Mouse (Mus musculus) lung, adult 2 months (tissue): ENCODE data around the gene Zfp709.
"Not testable (repeated sequence)": the region's sequence is repeated elsewhere in the genome, so short reads cannot be mapped to it uniquely, and the experiment has no call there.

ENCODE experiments used
- CTCF ChIP-seq: fragments of 200-500 bp; IDR thresholded peaks from 2 replicates; pipeline ENCODE4 v1.5.1; 2011; ENCODE audit warnings: mild to moderate bottlenecking, low read length, control low read depth; ENCODE audit not compliant: insufficient read depth
- POLR2A ChIP-seq: fragments of 200-500 bp; IDR thresholded peaks from 2 replicates; pipeline ENCODE4 v1.6.1; 2011; ENCODE audit warnings: low read depth, mild to moderate bottlenecking, control low read depth, low read length, borderline replicate concordance; ENCODE audit errors: extremely low read depth

GRCm38 (mm10) chr8:71851014-71851413, 30.8 kb upstream of the Zfp709 start:
- TF ChIP-seq CTCF, POLR2A: not testable (repeated sequence)
